Mouse (Mus musculus): ENCODE measurements around the gene Supt5.

- TF ChIP-seq GATA1 (IDR thresholded peaks at IDR 0.05; ENCODE audit: borderline replicate concordance, low read length) (no peak), FLI1 (IDR thresholded peaks at IDR 0.05; ENCODE audit: low read length) (no peak)
Observed at GRCm38 (mm10) chr7:28381017-28381790, 42.7 kb upstream of the Supt5 start.

All from megakaryocyte, embryonic 14.5 days (primary cell).